Mouse (Mus musculus) left cerebral cortex, adult 8-10 months (tissue): ENCODE measurements at regions not wholly inside any gene's neighbourhood (a gene's known extent, or its start where the extent isn't known, plus 50 kb on each side); places are given as distances from the start of the nearest gene placed in this dataset.

Experiments used
- DNase-seq, 2 experiments: peaks; one replicate each; pipeline ENCODE4 v3.0.0; 2022; ENCODE audit warnings: low spot score in 2 of 2

DNA sequence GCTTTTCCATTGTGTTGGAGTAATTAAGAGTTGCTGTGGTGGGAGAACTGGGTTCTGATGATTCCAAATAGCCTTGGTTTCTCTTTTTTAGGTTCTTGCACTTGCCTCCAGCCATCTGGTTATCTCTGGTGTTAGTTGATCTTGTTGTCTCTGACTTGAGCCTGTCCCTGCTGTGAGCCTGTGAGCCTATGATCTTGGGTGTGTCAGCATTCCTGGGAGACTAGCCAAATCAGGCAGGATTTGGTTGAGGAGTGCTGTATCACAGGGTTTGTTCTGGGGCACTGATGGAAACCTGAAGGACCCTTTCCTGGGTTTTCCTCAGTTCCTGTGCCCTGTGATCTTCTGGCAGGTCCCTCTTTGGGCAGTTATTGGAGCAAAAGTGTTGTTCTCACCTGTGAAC lies 406.8 kb upstream of the Ppp6c start:
- no peak for DNase-seq

DNA sequence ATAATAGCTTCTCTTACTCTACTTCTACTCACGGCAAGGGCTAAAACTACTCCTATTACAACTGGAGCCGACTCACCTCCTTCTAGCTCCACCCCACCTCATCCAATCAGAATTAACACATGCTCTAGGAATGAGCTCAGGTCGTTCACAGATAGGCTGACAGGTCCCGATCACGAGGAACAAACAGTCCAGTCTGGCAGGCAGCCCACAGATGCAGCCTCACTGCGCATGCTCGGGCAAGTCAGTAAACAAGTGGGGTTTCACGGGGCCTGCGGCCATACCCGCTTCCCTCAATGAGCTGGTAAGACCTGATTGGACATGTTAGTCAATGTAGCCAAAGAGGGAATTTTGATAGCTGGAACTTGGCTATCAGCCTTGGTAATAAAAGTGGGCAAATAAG lies 388.0 kb upstream of the Ppp6c start:
- no peak for DNase-seq

DNA sequence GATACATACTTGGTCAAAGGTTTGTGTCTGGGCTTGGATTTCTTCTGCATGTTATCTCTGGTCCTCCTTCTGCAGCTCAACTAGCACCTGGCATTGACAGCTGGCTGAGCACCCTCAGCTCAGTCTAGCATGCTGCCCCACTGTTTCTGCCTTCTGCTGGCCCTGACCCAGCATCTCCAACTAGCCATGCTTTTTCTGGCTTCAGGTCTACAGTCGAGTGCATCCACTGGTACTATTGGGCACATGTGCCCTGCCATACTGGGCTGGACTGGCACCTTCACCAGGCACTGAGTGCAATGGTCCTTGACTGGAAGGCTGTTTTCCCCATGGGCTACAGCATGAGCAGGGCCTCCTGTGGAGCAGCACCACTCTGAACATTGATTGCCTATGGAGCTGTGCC lies 386.6 kb upstream of the Ppp6c start:
- no peak for DNase-seq

DNA sequence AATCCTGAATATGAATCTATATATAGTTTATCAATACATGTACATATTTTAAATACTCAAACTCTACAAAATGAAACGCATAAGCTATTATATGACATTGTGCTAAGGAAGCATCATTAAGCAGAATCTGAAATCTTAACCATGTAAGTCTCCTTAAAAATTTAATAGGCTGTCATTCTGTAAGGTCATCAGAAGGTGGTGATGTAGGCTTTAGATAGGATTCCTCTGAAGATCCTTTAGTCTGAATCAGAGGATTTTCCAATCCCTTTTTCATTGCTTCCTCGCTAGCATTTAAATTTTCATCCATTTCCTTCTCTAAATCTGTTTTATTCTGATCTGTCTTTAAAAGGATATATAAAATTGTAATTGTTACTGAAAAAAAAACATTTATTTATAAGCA lies 386.0 kb upstream of the Ppp6c start:
- DNase-seq = no peak

DNA sequence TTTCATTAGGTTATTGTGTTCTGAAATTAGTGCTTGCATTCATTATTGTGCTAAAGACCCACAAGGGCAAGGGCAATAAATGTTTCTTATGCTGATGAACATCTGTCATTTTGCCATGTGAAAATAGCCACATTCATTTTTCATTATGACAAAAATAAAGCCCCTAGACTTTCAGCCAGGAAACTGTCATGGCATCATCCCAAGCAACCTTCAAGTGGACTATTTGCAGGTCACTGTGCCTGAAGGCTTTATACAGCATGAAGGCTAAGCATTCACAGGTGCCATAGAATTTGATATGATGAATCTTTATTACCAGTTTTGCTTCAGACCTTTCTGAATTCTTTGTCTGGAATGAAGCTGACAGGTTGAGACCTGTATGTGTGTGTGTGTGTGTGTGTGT lies 376.0 kb upstream of the Ppp6c start:
- DNase-seq = no peak

DNA sequence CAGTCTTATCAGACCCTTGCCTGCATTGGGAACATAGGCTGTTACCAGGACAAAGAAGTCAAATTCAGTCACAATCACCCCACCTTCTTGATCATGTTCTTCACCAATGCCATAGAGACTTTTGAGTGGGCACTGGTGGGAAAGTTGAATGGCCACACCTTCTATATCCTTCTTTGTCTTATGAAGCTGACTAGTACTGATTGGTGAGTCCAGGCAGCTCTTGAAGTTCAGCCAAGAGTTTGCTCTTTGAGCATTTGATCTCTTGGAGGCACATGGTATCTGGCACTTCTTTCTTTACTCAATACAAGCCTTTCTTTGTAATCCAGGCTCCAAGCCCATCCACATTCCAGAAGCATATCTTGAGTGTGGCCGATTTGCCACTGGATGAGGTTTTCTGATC lies 331.9 kb upstream of the Ppp6c start:
- no peak for DNase-seq

DNA sequence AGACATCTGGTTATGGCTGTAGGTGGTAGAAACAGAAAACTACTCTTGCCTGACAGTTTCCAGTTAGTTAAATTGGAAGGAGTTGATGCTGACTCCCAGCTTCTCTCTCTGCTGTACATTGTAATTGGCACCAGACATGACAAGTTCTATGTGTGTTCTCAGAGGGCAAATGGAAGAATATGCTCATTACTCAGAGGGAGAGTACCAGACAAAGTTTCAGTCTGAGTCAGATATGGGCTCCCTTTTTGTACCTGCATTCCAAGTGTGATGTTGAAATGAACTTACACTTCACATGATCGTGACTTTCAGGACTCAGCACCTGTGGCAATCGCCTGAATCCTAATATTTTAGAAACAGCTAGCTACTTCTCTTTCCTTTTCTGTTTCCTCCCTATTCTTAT lies 281.7 kb upstream of the Ppp6c start:
- no peak for DNase-seq

DNA sequence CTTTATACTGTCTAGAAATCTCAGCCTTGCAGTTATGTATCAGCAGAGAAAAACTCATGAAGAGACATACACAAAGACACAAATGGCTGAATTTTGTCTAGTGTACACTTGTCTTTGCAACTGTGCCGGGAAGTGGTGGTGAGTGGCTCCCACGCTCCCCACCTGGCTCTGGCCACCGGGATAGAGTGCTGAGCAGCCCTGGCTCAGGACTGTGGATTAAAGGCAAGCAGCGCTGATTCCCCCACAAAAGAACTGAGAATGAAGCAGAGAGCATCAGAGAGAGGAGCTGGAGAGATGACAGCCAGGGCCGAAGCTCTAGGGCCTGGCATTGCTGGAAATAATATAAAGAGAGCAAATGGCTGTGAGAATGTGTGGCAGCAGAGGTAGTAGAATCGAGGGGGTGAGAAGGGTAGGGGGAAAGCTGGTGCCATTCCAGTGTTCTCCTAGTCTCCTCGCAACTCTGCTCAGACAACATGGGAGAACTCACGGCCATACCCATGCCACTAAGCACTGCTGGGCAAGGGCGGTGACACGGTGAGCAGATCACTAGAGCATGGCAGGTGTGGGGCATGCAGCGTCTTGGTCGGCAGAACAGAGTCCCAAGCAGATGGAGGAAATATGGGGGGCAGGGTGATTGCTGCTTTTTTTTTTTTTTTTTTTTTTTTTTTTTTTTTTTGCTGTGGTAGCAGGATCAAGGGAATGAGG lies 257.1 kb upstream of the Ppp6c start:
- DNase-seq = no peak

DNA sequence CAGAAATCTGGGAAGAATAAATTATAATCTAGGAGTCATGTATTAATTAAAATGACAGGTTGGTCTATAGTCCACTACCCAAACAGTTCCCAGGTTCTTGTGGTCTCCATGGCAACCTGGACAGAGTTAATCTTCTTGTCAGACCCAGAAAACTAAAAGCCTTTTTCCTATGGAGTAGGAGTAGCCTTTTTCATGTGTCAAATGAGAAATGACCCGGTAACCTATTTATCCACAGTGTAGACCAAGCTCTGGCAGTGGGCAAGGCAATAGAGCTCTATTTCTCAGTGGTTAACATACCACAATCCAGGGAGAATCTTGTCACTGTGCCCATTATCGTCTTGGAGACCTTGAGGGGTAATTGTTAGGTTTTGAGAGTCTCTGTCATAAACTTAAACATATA lies 256.4 kb upstream of the Ppp6c start:
- no peak for DNase-seq

DNA sequence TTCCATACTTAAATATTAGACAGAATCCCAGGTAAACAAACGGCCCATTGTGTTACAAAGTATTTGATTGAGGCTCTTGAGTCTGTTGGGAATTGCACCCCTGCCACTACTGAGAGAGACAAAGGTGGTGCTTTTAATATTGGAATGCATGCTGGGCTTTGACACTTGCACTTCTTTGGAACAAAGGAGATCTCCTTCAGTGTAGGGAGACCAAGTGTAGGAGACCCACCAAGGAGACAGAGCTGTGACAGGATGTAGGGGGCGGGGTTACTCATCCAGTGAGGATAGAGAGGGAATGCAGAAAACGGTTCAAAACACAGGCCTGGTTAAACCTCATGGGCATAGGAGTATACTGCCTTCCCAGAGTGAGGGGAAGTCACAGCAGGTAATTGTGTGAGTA lies 254.0 kb upstream of the Ppp6c start:
- DNase-seq = no peak

DNA sequence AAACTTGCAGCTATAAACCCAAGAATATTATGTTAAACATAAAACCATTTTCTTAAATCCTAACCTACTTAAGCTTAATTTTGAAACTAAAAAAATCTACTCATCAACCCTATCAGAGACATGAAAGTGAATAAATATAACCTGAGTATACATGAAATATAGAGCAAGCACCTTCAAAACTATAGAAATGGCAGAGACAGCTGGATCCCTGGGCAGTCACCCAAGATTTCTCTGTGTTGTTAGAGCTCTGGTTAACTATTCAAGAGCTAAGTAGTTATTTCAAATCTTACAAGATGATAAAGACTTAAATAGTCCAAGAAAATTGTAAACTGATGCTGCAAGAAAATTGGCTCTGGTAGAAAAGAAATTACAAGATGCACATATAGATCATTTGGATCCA lies 246.7 kb upstream of the Ppp6c start:
- DNase-seq = peak in 1 of 2 experiments; percentile 11
